Mouse (Mus musculus) G1E (cell line): Measurements from ENCODE around the gene Vezt.

Source experiments
- CTCF ChIP-seq: IDR thresholded peaks from 2 replicates; pipeline ENCODE4 v1.5.1; 2012; ENCODE audit warnings: low read depth, low read length, inconsistent platforms, mixed read lengths
- GATA1 ChIP-seq: IDR thresholded peaks from 2 replicates; pipeline ENCODE4 v1.6.1; 2012; ENCODE audit warnings: borderline replicate concordance, low read length, inconsistent platforms, mixed read lengths
- POLR2AphosphoS5 ChIP-seq: IDR thresholded peaks from 2 replicates; pipeline ENCODE4 v1.6.1; 2012; ENCODE audit warnings: low read depth, low read length, inconsistent platforms; ENCODE audit not compliant: insufficient replicate concordance
- TAL1 ChIP-seq: conservative IDR thresholded peaks from 2 replicates; pipeline ENCODE4 v1.6.1; 2012; ENCODE audit warnings: low read depth, low read length, inconsistent platforms, mixed read lengths

DNA sequence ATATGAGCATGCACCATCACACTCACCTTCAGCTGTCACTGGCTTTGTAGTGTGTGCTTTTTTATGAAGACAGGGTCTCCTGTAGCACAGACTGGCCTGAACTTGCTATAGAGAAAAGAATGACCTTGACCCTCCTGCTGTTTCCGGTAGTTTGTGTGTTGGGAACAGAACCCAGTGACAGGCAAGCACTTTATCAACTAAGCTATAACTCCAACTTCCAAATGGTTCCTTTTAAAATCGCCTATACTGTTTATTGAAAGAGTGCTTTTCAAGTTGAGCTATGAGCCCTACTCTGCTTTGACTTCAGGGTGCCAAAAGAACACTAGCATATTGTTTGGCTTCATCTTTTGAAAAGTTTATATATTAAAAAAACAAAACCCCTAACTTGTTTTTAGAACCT is 24.6 kb downstream of the Vezt start:
- TF ChIP-seq CTCF = no peak
- TF ChIP-seq GATA1 = no peak
- no peak for TF ChIP-seq TAL1
- TF ChIP-seq POLR2AphosphoS5 = no peak
